Mouse (Mus musculus) kidney, adult 2 months (tissue): Measurements from ENCODE around the gene Krcc1.

ENCODE experiments used
- CTCF ChIP-seq: fragments of 200-500 bp; conservative IDR thresholded peaks from 2 replicates; pipeline ENCODE4 v1.5.1; 2011; ENCODE audit warnings: low read depth, mild to moderate bottlenecking, control low read depth, low read length, moderate library complexity, mixed read lengths; ENCODE audit not compliant: insufficient read depth, insufficient read length
- POLR2A ChIP-seq: fragments of 200-500 bp; IDR thresholded peaks from one replicate; pipeline ENCODE4 v1.6.1; 2011; ENCODE audit warnings: low read depth, low read length, control low read depth

DNA sequence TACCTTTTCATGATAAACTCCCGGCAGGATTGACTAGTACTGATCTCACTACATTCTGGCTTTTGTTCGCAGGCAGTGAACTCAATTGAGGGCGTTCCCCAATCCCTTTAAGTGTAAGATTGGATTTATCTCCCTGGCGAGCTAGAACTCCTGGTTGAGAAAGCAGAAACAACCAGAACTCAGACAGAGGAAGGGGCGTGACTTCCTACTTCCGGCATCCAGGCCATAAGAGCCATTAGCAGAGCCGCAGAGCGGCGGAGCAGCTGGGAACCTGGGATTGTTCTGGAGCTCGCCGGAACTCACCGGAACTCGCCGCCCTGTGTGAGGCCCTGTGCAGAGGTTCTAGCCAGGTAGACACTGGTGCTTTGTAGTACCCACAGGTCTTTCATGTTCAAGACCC lies 22.0 kb downstream of the Krcc1 start:
- TF ChIP-seq POLR2A: no peak
- no peak for TF ChIP-seq CTCF
